Mouse (Mus musculus) midbrain, embryonic 12.5 days (tissue): ENCODE measurements around the gene Tex48. TPM values are rescaled to one million over a fixed set of nuclear protein-coding genes. Genes with fewer than 3 reads are reported as not detected.

Experiments
- ATAC-seq: fragments of 200-750 bp; cut with Nextera tagmentation; 2 replicates; pipeline ENCODE4 v1.8.0; 2017; ENCODE audit warnings: low read depth, moderate TSS enrichment, moderate library complexity; ENCODE audit not compliant: low FRiP score
- H3K27ac ChIP-seq: fragments of 300-500 bp; sonication (generic); replicated peaks from 2 replicates; pipeline ENCODE4 v1.5.1; 2016; ENCODE audit warnings: mild to moderate bottlenecking
- H3K27me3 ChIP-seq: fragments of 300-500 bp; sonication (generic); 2 replicates; pipeline ENCODE4 v1.6.1; 2016; ENCODE audit warnings: mild to moderate bottlenecking
- H3K36me3 ChIP-seq: fragments of 300-500 bp; sonication (generic); 2 replicates; pipeline ENCODE4 v1.6.1; 2016
- H3K4me1 ChIP-seq: fragments of 300-500 bp; sonication (generic); 2 replicates; pipeline ENCODE4 v1.6.1; 2016
- H3K4me2 ChIP-seq: fragments of 300-500 bp; sonication (generic); replicated peaks from 2 replicates; pipeline ENCODE4 v1.6.1; 2016; ENCODE audit warnings: mild to moderate bottlenecking, moderate library complexity
- H3K4me3 ChIP-seq: fragments of 300-500 bp; sonication (generic); 2 replicates; pipeline ENCODE4 v1.5.1; 2016; ENCODE audit warnings: mild to moderate bottlenecking
- H3K9ac ChIP-seq: fragments of 300-500 bp; sonication (generic); replicated peaks from 2 replicates; pipeline ENCODE4 v1.6.1; 2016; ENCODE audit warnings: mild to moderate bottlenecking, moderate library complexity
- H3K9me3 ChIP-seq: fragments of 300-500 bp; sonication (generic); 2 replicates; pipeline ENCODE4 v1.6.1; 2016; ENCODE audit warnings: mild to moderate bottlenecking
- WGBS: fragments of 180-500 bp; shearing (Covaris S2); methylation state at CpG from one replicate; pipeline ENCODE4 v1.1.7; 2016; 5-methylcytosine and 5-hydroxymethylcytosine counted together
- polyA plus RNA-seq: library from polyadenylated mRNA; unstranded; fragments of >200 nt; fragmentation: Nextera tagmentation; extraction: Ambion mirVana; gene quantifications from 2 replicates; pipeline ENCODE4 v1.2.1, GENCODE M21; 2016

Tex48 gene
- polyA plus RNA-seq, 1 experiment from 2014 or later, result not detected

GRCm38 (mm10) chr4:63633181-63633580, 11.0 kb upstream of the Tex48 start:
- Histone ChIP-seq H3K9ac (no peak overlapping the region), H3K4me3 (no peak overlapping the region), H3K9me3 (no peaks in the 10 kb centered on the region), H3K27ac (no peak overlapping the region), H3K36me3 (no peaks in the 10 kb centered on the region), H3K4me1 (no peaks in the 10 kb centered on the region), H3K4me2 (no peak overlapping the region), H3K27me3 (no peaks in the 10 kb centered on the region)
- WGBS, result 79% methylated on average over 2 of the region's 2 CpGs
- ATAC-seq, result no peak

GRCm38 (mm10) chr4:63627111-63627510, 4.9 kb upstream of the Tex48 start:
- Histone ChIP-seq H3K4me1 (no peaks in the 10 kb centered on the region), H3K27me3 (no peaks in the 10 kb centered on the region), H3K27ac (no peak overlapping the region), H3K9me3 (no peaks in the 10 kb centered on the region), H3K36me3 (no peaks in the 10 kb centered on the region), H3K4me3 (no peak overlapping the region), H3K9ac (no peak overlapping the region), H3K4me2 (no peak overlapping the region)
- 87% methylated on average over 8 of the region's 8 CpGs for WGBS
- no peak for ATAC-seq

- no peak for ATAC-seq
- H3K4me3 ChIP-seq, result no peak overlapping the region
- H3K27ac ChIP-seq, result no peak overlapping the region
- no peak overlapping the region for H3K9ac ChIP-seq
- no peaks in the 10 kb centered on the region for H3K36me3 ChIP-seq
- H3K27me3 ChIP-seq, result no peaks in the 10 kb centered on the region
- no peaks in the 10 kb centered on the region for H3K9me3 ChIP-seq
- no peak overlapping the region for H3K4me2 ChIP-seq
- 85% methylated on average over 3 of the region's 3 CpGs for WGBS
- no peaks in the 10 kb centered on the region for H3K4me1 ChIP-seq
These were observed 3.4 kb upstream of the Tex48 start for GRCm38 (mm10) chr4:63625563-63626080.

- Histone ChIP-seq H3K36me3 (no peaks in the 10 kb centered on the region), H3K9ac (no peak overlapping the region), H3K4me1 (no peaks in the 10 kb centered on the region), H3K4me3 (no peak overlapping the region), H3K9me3 (no peaks in the 10 kb centered on the region), H3K27ac (no peak overlapping the region), H3K27me3 (no peaks in the 10 kb centered on the region), H3K4me2 (no peak overlapping the region)
- ATAC-seq, result no peak
- WGBS, result 92% methylated on average over 2 of the region's 2 CpGs
These were observed 367 bp downstream of the Tex48 start for GRCm38 (mm10) chr4:63621861-63622260.

- Histone ChIP-seq H3K4me1 (no peaks in the 10 kb centered on the region), H3K4me2 (no peak overlapping the region), H3K9ac (no peak overlapping the region), H3K4me3 (no peak overlapping the region), H3K36me3 (no peaks in the 10 kb centered on the region), H3K27me3 (no peaks in the 10 kb centered on the region), H3K9me3 (no peaks in the 10 kb centered on the region), H3K27ac (no peak overlapping the region)
- no peak for ATAC-seq
- WGBS, result 81% methylated on average over 7 of the region's 7 CpGs
These were observed 13.8 kb downstream of the Tex48 start for GRCm38 (mm10) chr4:63608391-63608790.

- Histone ChIP-seq H3K27ac (no peak overlapping the region), H3K9ac (no peak overlapping the region), H3K36me3 (no peaks in the 10 kb centered on the region), H3K4me3 (no peak overlapping the region), H3K27me3 (no peaks in the 10 kb centered on the region), H3K4me1 (no peaks in the 10 kb centered on the region), H3K9me3 (no peaks in the 10 kb centered on the region), H3K4me2 (no peak overlapping the region)
- no peak for ATAC-seq
- 86% methylated on average over 1 of the region's 1 CpGs for WGBS
These were observed 16.3 kb downstream of the Tex48 start for GRCm38 (mm10) chr4:63605968-63606367.

GRCm38 (mm10) chr4:63605545-63605944, 16.7 kb downstream of the Tex48 start:
- WGBS, result 85% methylated on average over 3 of the region's 3 CpGs

GRCm38 (mm10) chr4:63604945-63605344, 17.3 kb downstream of the Tex48 start, which contains the start of gene Gm11213:
Gm11213 (minus strand) TSS chr4:63605261.
- WGBS, result 72% methylated on average over 3 of the region's 3 CpGs
- H3K36me3 ChIP-seq, result no peaks in the 10 kb centered on the region
- no peak within 1 kb of the TSS for H3K4me2 ChIP-seq
- ATAC-seq, result no peak
- H3K4me3 ChIP-seq, result no peak within 1 kb of the TSS
- H3K9ac ChIP-seq, result no peak within 1 kb of the TSS
- no peaks in the 10 kb centered on the region for H3K4me1 ChIP-seq
- no peaks in the 10 kb centered on the region for H3K27me3 ChIP-seq
- H3K9me3 ChIP-seq, result no peaks in the 10 kb centered on the region
- no peak within 1 kb of the TSS for H3K27ac ChIP-seq

More at GRCm38 (mm10) chr4:63605545-63605944, 16.7 kb downstream of the Tex48 start:
- H3K9ac ChIP-seq, result no peak overlapping the region
- H3K4me1 ChIP-seq, result no peaks in the 10 kb centered on the region
- ATAC-seq, result no peak
- H3K4me3 ChIP-seq, result no peak overlapping the region
- no peaks in the 10 kb centered on the region for H3K9me3 ChIP-seq
- H3K27me3 ChIP-seq, result no peaks in the 10 kb centered on the region
- no peaks in the 10 kb centered on the region for H3K36me3 ChIP-seq
- no peak overlapping the region for H3K27ac ChIP-seq
- H3K4me2 ChIP-seq, result no peak overlapping the region

- Histone ChIP-seq H3K9ac (no peak overlapping the region), H3K4me1 (no peaks in the 10 kb centered on the region)
These were observed 21.0 kb downstream of the Tex48 start for GRCm38 (mm10) chr4:63601263-63601662.

GRCm38 (mm10) chr4:63600786-63601185, 21.4 kb downstream of the Tex48 start:
- 84% methylated on average over 6 of the region's 6 CpGs for WGBS

More at GRCm38 (mm10) chr4:63601263-63601662, 21.0 kb downstream of the Tex48 start:
- no peaks in the 10 kb centered on the region for H3K36me3 ChIP-seq
- H3K4me2 ChIP-seq, result no peak overlapping the region
- H3K9me3 ChIP-seq, result no peaks in the 10 kb centered on the region
- H3K4me3 ChIP-seq, result no peak overlapping the region
- no peak for ATAC-seq
- no peaks in the 10 kb centered on the region for H3K27me3 ChIP-seq
- no peak overlapping the region for H3K27ac ChIP-seq

GRCm38 (mm10) chr4:63596010-63596409, 26.2 kb downstream of the Tex48 start:
- 96% methylated on average over 4 of the region's 4 CpGs for WGBS
- H3K27ac ChIP-seq, result no peak overlapping the region
- H3K4me1 ChIP-seq, result no peaks in the 10 kb centered on the region
- ATAC-seq, result no peak
- no peak overlapping the region for H3K4me3 ChIP-seq
- no peak overlapping the region for H3K4me2 ChIP-seq
- no peak overlapping the region for H3K9ac ChIP-seq
- no peaks in the 10 kb centered on the region for H3K36me3 ChIP-seq
- no peaks in the 10 kb centered on the region for H3K9me3 ChIP-seq
- H3K27me3 ChIP-seq, result no peaks in the 10 kb centered on the region

More at GRCm38 (mm10) chr4:63600786-63601185, 21.4 kb downstream of the Tex48 start:
- no peak overlapping the region for H3K27ac ChIP-seq
- H3K36me3 ChIP-seq, result no peaks in the 10 kb centered on the region
- no peaks in the 10 kb centered on the region for H3K27me3 ChIP-seq
- H3K4me3 ChIP-seq, result no peak overlapping the region
- H3K9me3 ChIP-seq, result no peaks in the 10 kb centered on the region
- no peak for ATAC-seq
- H3K4me1 ChIP-seq, result no peaks in the 10 kb centered on the region
- H3K4me2 ChIP-seq, result no peak overlapping the region
- no peak overlapping the region for H3K9ac ChIP-seq

GRCm38 (mm10) chr4:63595259-63595658, 27.0 kb downstream of the Tex48 start:
- Histone ChIP-seq H3K27ac (no peak overlapping the region), H3K9ac (no peak overlapping the region), H3K4me3 (no peak overlapping the region), H3K36me3 (no peaks in the 10 kb centered on the region), H3K27me3 (no peaks in the 10 kb centered on the region), H3K4me1 (no peaks in the 10 kb centered on the region), H3K4me2 (no peak overlapping the region), H3K9me3 (no peaks in the 10 kb centered on the region)
- no peak for ATAC-seq
- 83% methylated on average over 10 of the region's 10 CpGs for WGBS

- Histone ChIP-seq H3K9me3 (no peaks in the 10 kb centered on the region), H3K27ac (no peak overlapping the region), H3K4me2 (no peak overlapping the region), H3K36me3 (no peaks in the 10 kb centered on the region), H3K9ac (no peak overlapping the region), H3K4me1 (no peaks in the 10 kb centered on the region), H3K27me3 (no peaks in the 10 kb centered on the region), H3K4me3 (no peak overlapping the region)
- ATAC-seq, result no peak
- WGBS, result 77% methylated on average over 5 of the region's 5 CpGs
These were observed 27.6 kb downstream of the Tex48 start for GRCm38 (mm10) chr4:63594459-63595110.
